Comparison of ENCODE assay signal across 15 mouse cellular contexts in genomic region chr9:106459946-106460345, GRCm38 (mm10). TPM values are rescaled to one million over a fixed set of nuclear protein-coding genes. Genes with fewer than 3 reads are reported as not detected.
A peak's percentile ranks its signal among the peaks of the same experiment; 100 is the strongest.
DNase-seq lines count a peak whose midpoint lies in the region; ATAC-seq lines count a peak whose summit lies in the region.
"Had no signal": no experiment of that assay in that cellular context is flagged by ENCODE, and none has a peak within 500 bp of the region (broad histone marks: within the 10 kb centered on the region; RNA-seq: fewer than 3 reads in every experiment).

No protein-coding gene starts in this region.

- no peak for ATAC-seq in hindbrain, embryonic 12.5 days (ENCODE audit: low FRiP score)
- no peak for ATAC-seq in hindbrain, embryonic 11.5 days (ENCODE audit: low FRiP score)
- no peak for ATAC-seq in midbrain, embryonic 12.5 days (ENCODE audit: low FRiP score, low read depth)
- no peak for ATAC-seq in midbrain, embryonic 15.5 days (replicated peaks)
- ATAC-seq: intestine, embryonic 15.5 days; lung, postnatal 0 days had no signal

- 85% methylated on average over 15 of the region's 15 CpGs for WGBS in hindbrain, embryonic 12.5 days
- WGBS in hindbrain, embryonic 11.5 days, result 86% methylated on average over 15 of the region's 15 CpGs
- WGBS in midbrain, embryonic 12.5 days, result 82% methylated on average over 15 of the region's 15 CpGs
- 87% methylated on average over 15 of the region's 15 CpGs for WGBS in midbrain, embryonic 15.5 days
- 84% methylated on average over 15 of the region's 15 CpGs for WGBS in embryonic facial prominence, embryonic 10.5 days

- H3K4me2 ChIP-seq in hindbrain, embryonic 12.5 days (replicated peaks), result 0 out of 2 replicates have a peak overlapping the region, but pooled peaks have one; percentile 17
- no peak overlapping the region for H3K4me2 ChIP-seq in hindbrain, embryonic 11.5 days (replicated peaks; ENCODE audit: low read depth, low read length)
- H3K4me2 ChIP-seq in midbrain, embryonic 12.5 days (replicated peaks), result no peak overlapping the region
- no peak overlapping the region for H3K4me2 ChIP-seq in midbrain, embryonic 15.5 days
- H3K4me2 ChIP-seq: embryonic facial prominence, embryonic 15.5 days; heart, embryonic 13.5 days; intestine, embryonic 15.5 days had no signal

- no peak overlapping the region; the same call in 1 of the 2 replicates for H3K9ac ChIP-seq in hindbrain, embryonic 12.5 days
- H3K9ac ChIP-seq in hindbrain, embryonic 11.5 days (ENCODE audit: low read depth, low read length), result no peak overlapping the region
- H3K9ac ChIP-seq in midbrain, embryonic 12.5 days (replicated peaks), result 0 out of 2 replicates have a peak overlapping the region, but pooled peaks have one; percentile 12
- no peak overlapping the region for H3K9ac ChIP-seq in midbrain, embryonic 15.5 days
- H3K9ac ChIP-seq: embryonic facial prominence, embryonic 15.5 days; heart, embryonic 13.5 days; intestine, embryonic 15.5 days; liver, embryonic 14.5 days had no signal

- peaks cover 58% of the 10 kb centered on the region for H3K36me3 ChIP-seq in hindbrain, embryonic 12.5 days
- peaks cover 25% of the 10 kb centered on the region for H3K36me3 ChIP-seq in hindbrain, embryonic 11.5 days (ENCODE audit: control insufficient read depth, insufficient read depth, low read length)
- peaks cover 56% of the 10 kb centered on the region for H3K36me3 ChIP-seq in midbrain, embryonic 12.5 days
- peaks cover 27% of the 10 kb centered on the region for H3K36me3 ChIP-seq in midbrain, embryonic 15.5 days (replicated peaks)
- peaks cover 92% of the 10 kb centered on the region for H3K36me3 ChIP-seq in embryonic facial prominence, embryonic 10.5 days (replicated peaks)

- H3K4me1 ChIP-seq in hindbrain, embryonic 12.5 days, result peaks cover 70% of the 10 kb centered on the region
- peaks cover 32% of the 10 kb centered on the region for H3K4me1 ChIP-seq in hindbrain, embryonic 11.5 days (replicated peaks; ENCODE audit: control insufficient read depth, insufficient read depth, low read length)
- H3K4me1 ChIP-seq in midbrain, embryonic 12.5 days, result peaks cover 66% of the 10 kb centered on the region
- peaks cover 64% of the 10 kb centered on the region for H3K4me1 ChIP-seq in midbrain, embryonic 15.5 days
- H3K4me1 ChIP-seq in embryonic facial prominence, embryonic 10.5 days, result peaks cover 98% of the 10 kb centered on the region

- no peak overlapping the region for H3K27ac ChIP-seq in hindbrain, embryonic 12.5 days
- no peak overlapping the region for H3K27ac ChIP-seq in hindbrain, embryonic 11.5 days (ENCODE audit: low read depth, low read length)
- H3K27ac ChIP-seq in midbrain, embryonic 12.5 days (replicated peaks), result no peak overlapping the region
- H3K27ac ChIP-seq in midbrain, embryonic 15.5 days, result no peak overlapping the region
- no peak overlapping the region; the same call in 1 of the 2 replicates for H3K27ac ChIP-seq in embryonic facial prominence, embryonic 10.5 days (replicated peaks)
- H3K27ac ChIP-seq: embryonic facial prominence, embryonic 15.5 days; heart, embryonic 13.5 days; intestine, embryonic 15.5 days; liver, embryonic 14.5 days had no signal

- H3K27me3 ChIP-seq in hindbrain, embryonic 12.5 days, result peaks cover 4% of the 10 kb centered on the region; the same call in 1 of the 2 replicates
- H3K27me3 ChIP-seq in hindbrain, embryonic 11.5 days (ENCODE audit: control insufficient read depth, insufficient read depth, low read length), result no peaks in the 10 kb centered on the region
- peaks cover 17% of the 10 kb centered on the region for H3K27me3 ChIP-seq in midbrain, embryonic 12.5 days
- no peaks in the 10 kb centered on the region for H3K27me3 ChIP-seq in midbrain, embryonic 15.5 days (replicated peaks)
- H3K27me3 ChIP-seq in embryonic facial prominence, embryonic 10.5 days (replicated peaks; ENCODE audit: low read depth, poor library complexity, severe bottlenecking), result peaks cover 23% of the 10 kb centered on the region

- H3K9me3 ChIP-seq in hindbrain, embryonic 12.5 days (replicated peaks), result no peaks in the 10 kb centered on the region
- H3K9me3 ChIP-seq in hindbrain, embryonic 11.5 days (ENCODE audit: control insufficient read depth, low read length), result no peaks in the 10 kb centered on the region
- no peaks in the 10 kb centered on the region for H3K9me3 ChIP-seq in midbrain, embryonic 12.5 days
- H3K9me3 ChIP-seq in midbrain, embryonic 15.5 days, result no peaks in the 10 kb centered on the region
- no peaks in the 10 kb centered on the region for H3K9me3 ChIP-seq in embryonic facial prominence, embryonic 10.5 days
- H3K9me3 ChIP-seq: embryonic facial prominence, embryonic 15.5 days; heart, embryonic 13.5 days; intestine, embryonic 15.5 days had no signal

- no peak for DNase-seq in hindbrain, embryonic 11.5 days (ENCODE audit: low spot score)
- peak; percentile 59 for DNase-seq in cerebellum, adult 18-20 months
- DNase-seq in embryonic facial prominence, embryonic 10.5 days (ENCODE audit: low spot score), result no peak
- DNase-seq in thymus, adult 18-20 months, result no peak
- DNase-seq: adrenal gland, adult 8-10 months; gastrocnemius, postnatal 36 days; kidney, postnatal 36 days had no signal

- no peak overlapping the region for H3K4me3 ChIP-seq in hindbrain, embryonic 12.5 days
- no peak overlapping the region for H3K4me3 ChIP-seq in hindbrain, embryonic 11.5 days (ENCODE audit: low read depth, low read length)
- no peak overlapping the region for H3K4me3 ChIP-seq in midbrain, embryonic 12.5 days
- H3K4me3 ChIP-seq in midbrain, embryonic 15.5 days, result no peak overlapping the region
- peak overlapping the region; percentile 26 for H3K4me3 ChIP-seq in embryonic facial prominence, embryonic 10.5 days
- H3K4me3 ChIP-seq: embryonic facial prominence, embryonic 15.5 days; heart, embryonic 13.5 days; intestine, embryonic 15.5 days had no signal

RNA-seq across cellular contexts. Expression of gene Gpr62, which starts 5.8 kb away (rescaled TPM):
- 0.41 and 0.68 TPM in 2 replicates for polyA plus RNA-seq in hindbrain, embryonic 12.5 days (2016; fragmentation: Nextera tagmentation; extraction: Ambion mirVana)
- polyA plus RNA-seq in hindbrain, embryonic 11.5 days (2014; fragmentation: Nextera tagmentation; extraction: Ambion mirVana), result 0.22 and 0.29 TPM in 2 replicates
- 0.71 and 0.79 TPM in 2 replicates for polyA plus RNA-seq in midbrain, embryonic 12.5 days (2016; fragmentation: Nextera tagmentation; extraction: Ambion mirVana)
- polyA plus RNA-seq in midbrain, embryonic 15.5 days (2015; fragmentation: Nextera tagmentation; extraction: Ambion mirVana), result 1.2 and 1.4 TPM in 2 replicates
- polyA plus RNA-seq in embryonic facial prominence, embryonic 10.5 days (2016; fragmentation: Nextera tagmentation; extraction: Ambion mirVana), result 0.16 and 0.55 TPM in 2 replicates
- polyA plus RNA-seq: liver, embryonic 14.5 days had no signal

RNA-seq across cellular contexts. Expression of gene Pcbp4, which starts 6.9 kb away (rescaled TPM):
- polyA plus RNA-seq in hindbrain, embryonic 12.5 days (2016; fragmentation: Nextera tagmentation; extraction: Ambion mirVana), result 308 and 309 TPM in 2 replicates
- 222 and 249 TPM in 2 replicates for polyA plus RNA-seq in hindbrain, embryonic 11.5 days (2014; fragmentation: Nextera tagmentation; extraction: Ambion mirVana)
- 343 and 348 TPM in 2 replicates for polyA plus RNA-seq in midbrain, embryonic 12.5 days (2016; fragmentation: Nextera tagmentation; extraction: Ambion mirVana)
- polyA plus RNA-seq in midbrain, embryonic 15.5 days (2015; fragmentation: Nextera tagmentation; extraction: Ambion mirVana), result 295 and 310 TPM in 2 replicates
- 320 and 346 TPM in 2 replicates for polyA plus RNA-seq in embryonic facial prominence, embryonic 10.5 days (2016; fragmentation: Nextera tagmentation; extraction: Ambion mirVana)

RNA-seq across cellular contexts. Expression of gene Abhd14a, which starts 12.5 kb away (rescaled TPM):
- polyA plus RNA-seq in hindbrain, embryonic 12.5 days (2016; fragmentation: Nextera tagmentation; extraction: Ambion mirVana), result 37.5 and 39.7 TPM in 2 replicates
- polyA plus RNA-seq in hindbrain, embryonic 11.5 days (2014; fragmentation: Nextera tagmentation; extraction: Ambion mirVana), result 31.2 and 34.7 TPM in 2 replicates
- polyA plus RNA-seq in midbrain, embryonic 12.5 days (2016; fragmentation: Nextera tagmentation; extraction: Ambion mirVana), result 34.1 and 36.5 TPM in 2 replicates
- 71.2 and 71.3 TPM in 2 replicates for polyA plus RNA-seq in midbrain, embryonic 15.5 days (2015; fragmentation: Nextera tagmentation; extraction: Ambion mirVana)
- 40.1 and 40.4 TPM in 2 replicates for polyA plus RNA-seq in embryonic facial prominence, embryonic 10.5 days (2016; fragmentation: Nextera tagmentation; extraction: Ambion mirVana)

RNA-seq across cellular contexts. Expression of gene Abhd14b, which starts 12.7 kb away (rescaled TPM):
- 7.6 and 8.5 TPM in 2 replicates for polyA plus RNA-seq in hindbrain, embryonic 12.5 days (2016; fragmentation: Nextera tagmentation; extraction: Ambion mirVana)
- polyA plus RNA-seq in hindbrain, embryonic 11.5 days (2014; fragmentation: Nextera tagmentation; extraction: Ambion mirVana), result 4.2 and 6.0 TPM in 2 replicates
- 4.2 and 4.7 TPM in 2 replicates for polyA plus RNA-seq in midbrain, embryonic 12.5 days (2016; fragmentation: Nextera tagmentation; extraction: Ambion mirVana)
- 8.9 and 11.0 TPM in 2 replicates for polyA plus RNA-seq in midbrain, embryonic 15.5 days (2015; fragmentation: Nextera tagmentation; extraction: Ambion mirVana)
- 6.0 and 6.4 TPM in 2 replicates for polyA plus RNA-seq in embryonic facial prominence, embryonic 10.5 days (2016; fragmentation: Nextera tagmentation; extraction: Ambion mirVana)

RNA-seq across cellular contexts. Expression of gene Rrp9, which starts 15.8 kb away (rescaled TPM):
- 42.7 and 52.2 TPM in 2 replicates for polyA plus RNA-seq in hindbrain, embryonic 12.5 days (2016; fragmentation: Nextera tagmentation; extraction: Ambion mirVana)
- polyA plus RNA-seq in hindbrain, embryonic 11.5 days (2014; fragmentation: Nextera tagmentation; extraction: Ambion mirVana), result 41.3 and 42.2 TPM in 2 replicates
- polyA plus RNA-seq in midbrain, embryonic 12.5 days (2016; fragmentation: Nextera tagmentation; extraction: Ambion mirVana), result 47.1 and 51.4 TPM in 2 replicates
- polyA plus RNA-seq in midbrain, embryonic 15.5 days (2015; fragmentation: Nextera tagmentation; extraction: Ambion mirVana), result 51.2 and 52.3 TPM in 2 replicates
- 77.5 and 83.8 TPM in 2 replicates for polyA plus RNA-seq in embryonic facial prominence, embryonic 10.5 days (2016; fragmentation: Nextera tagmentation; extraction: Ambion mirVana)

Comparison
In these comparisons a context has a peak if more than half of its experiments do, and no peak if none do; other contexts are left out.
1. DNase-seq: peak in cerebellum, adult 18-20 months (2 of 2); none in hindbrain, embryonic 11.5 days (single experiment), embryonic facial prominence, embryonic 10.5 days (single experiment) and thymus, adult 18-20 months (0 of 2).